Mouse (Mus musculus) lung, embryonic 14.5 days (tissue): ENCODE measurements around the gene Setdb2. TPM values are rescaled to one million over a fixed set of nuclear protein-coding genes. Genes with fewer than 3 reads are reported as not detected.

Experiments used
- ATAC-seq: fragments of 200-750 bp; cut with Nextera tagmentation; 2 replicates; pipeline ENCODE4 v1.8.0; 2017; ENCODE audit warnings: mild to moderate bottlenecking, moderate TSS enrichment, moderate library complexity; ENCODE audit not compliant: insufficient read depth
- DNase-seq: peaks from one replicate; pipeline ENCODE4 v3.0.0-alpha.2; 2015
- H3K27ac ChIP-seq: fragments of 300-500 bp; sonication (generic); 2 replicates; pipeline ENCODE4 v1.5.1; 2014; ENCODE audit warnings: low read depth, mild to moderate bottlenecking, moderate library complexity
- H3K27me3 ChIP-seq: fragments of 300-500 bp; sonication (generic); 2 replicates; pipeline ENCODE4 v1.6.1; 2014; ENCODE audit warnings: low read length, control low read depth; ENCODE audit not compliant: insufficient read depth
- H3K36me3 ChIP-seq: fragments of 300-500 bp; sonication (generic); 2 replicates; pipeline ENCODE4 v1.6.1; 2014; ENCODE audit warnings: control low read depth; ENCODE audit not compliant: insufficient read depth
- H3K4me1 ChIP-seq: fragments of 300-500 bp; sonication (generic); 2 replicates; pipeline ENCODE4 v1.6.1; 2014; ENCODE audit warnings: antibody characterized with exemption, control low read depth; ENCODE audit not compliant: insufficient read depth
- H3K4me2 ChIP-seq: fragments of 300-500 bp; sonication (generic); 2 replicates; pipeline ENCODE4 v1.6.1; 2014; ENCODE audit warnings: mild to moderate bottlenecking
- H3K4me3 ChIP-seq: fragments of 300-500 bp; sonication (generic); 2 replicates; pipeline ENCODE4 v1.5.1; 2014; ENCODE audit warnings: low read depth, low read length
- H3K9ac ChIP-seq: fragments of 300-500 bp; sonication (generic); 2 replicates; pipeline ENCODE4 v1.6.1; 2014
- H3K9me3 ChIP-seq: fragments of 300-500 bp; sonication (generic); 2 replicates; pipeline ENCODE4 v1.6.1; 2016; ENCODE audit warnings: low read depth, low read length, control low read depth
- CTCF ChIP-seq: IDR thresholded peaks from 2 replicates; pipeline ENCODE4 v1.5.1; 2016; ENCODE audit warnings: antibody characterized with exemption, low read depth
- WGBS: fragments of 180-500 bp; shearing (Covaris S2); extraction: QIAGEN DNeasy Blood & Tissue Kit; methylation state at CpG from one replicate; pipeline ENCODE4 v1.1.7; 2014; 5-methylcytosine and 5-hydroxymethylcytosine counted together
- polyA plus RNA-seq: library from polyadenylated mRNA; unstranded; fragments of >200 nt; fragmentation: Nextera tagmentation; extraction: Ambion mirVana; gene quantifications from 2 replicates; pipeline ENCODE4 v1.2.1, GENCODE M21; 2014

Setdb2 gene
- polyA plus RNA-seq, 1 experiment from 2014 or later: 14.9 TPM

- Histone ChIP-seq H3K4me3 (no peak overlapping the region), H3K4me2 (no peak overlapping the region), H3K27ac (no peak overlapping the region), H3K27me3 (no peaks in the 10 kb centered on the region), H3K36me3 (no peaks in the 10 kb centered on the region), H3K4me1 (no peaks in the 10 kb centered on the region), H3K9me3 (0 out of 2 replicates have a peak, but pooled peaks cover 3% of the 10 kb centered on the region), H3K9ac (no peak overlapping the region)
- 91% methylated on average over 25 of the region's 25 CpGs for WGBS
- DNase-seq: no peak
- no peak for ATAC-seq
- TF ChIP-seq CTCF: no peak
Observed at GRCm38 (mm10) chr14:59370348-59371068, 70.2 kb downstream of the Setdb2 start.

GRCm38 (mm10) chr14:59366386-59367105, 74.1 kb downstream of the Setdb2 start:
- ATAC-seq (no peak), DNase-seq (no peak)
- H3K4me1 ChIP-seq: no peaks in the 10 kb centered on the region
- H3K4me2 ChIP-seq: no peak overlapping the region
- 0 out of 2 replicates have a peak, but pooled peaks cover 3% of the 10 kb centered on the region for H3K9me3 ChIP-seq
- no peak for TF ChIP-seq CTCF
- no peaks in the 10 kb centered on the region for H3K27me3 ChIP-seq
- 71% methylated on average over 8 of the region's 8 CpGs for WGBS
- H3K9ac ChIP-seq: no peak overlapping the region
- H3K27ac ChIP-seq: no peak overlapping the region
- H3K36me3 ChIP-seq: no peaks in the 10 kb centered on the region
- no peak overlapping the region for H3K4me3 ChIP-seq

GRCm38 (mm10) chr14:59365244-59365644, 75.4 kb downstream of the Setdb2 start, which contains the start of gene Phf11d:
Phf11d (minus strand) TSS chr14:59365470.
- Histone ChIP-seq H3K27me3 (no peaks in the 10 kb centered on the region), H3K4me2 (no peak within 1 kb of the TSS), H3K4me3 (no peak within 1 kb of the TSS), H3K9ac (no peak within 1 kb of the TSS), H3K4me1 (no peaks in the 10 kb centered on the region), H3K9me3 (no peaks in the 10 kb centered on the region), H3K27ac (no peak within 1 kb of the TSS), H3K36me3 (no peaks in the 10 kb centered on the region)
- TF ChIP-seq CTCF: no peak
- ATAC-seq (no peak), DNase-seq (peak; percentile 51)
- WGBS: 71% methylated on average over 6 of the region's 6 CpGs

Other genes starting within 250 kb of the Setdb2 start
- gene Rcbtb1, start 239.7 kb downstream of the Setdb2 start, polyA plus RNA-seq: 69.3 and 84.5 TPM in 2 replicates
- gene Gm6904, start 180.7 kb downstream of the Setdb2 start, polyA plus RNA-seq: 0.22 TPM in 1 of 2 replicates, not detected in the other
- gene Phf11a, start 143.4 kb downstream of the Setdb2 start, polyA plus RNA-seq: 0.27 TPM in 1 of 2 replicates, not detected in the other
- gene Phf11b, start 99.5 kb downstream of the Setdb2 start, polyA plus RNA-seq: 0.53 and 0.84 TPM in 2 replicates
- gene Phf11d, start 75.4 kb downstream of the Setdb2 start, polyA plus RNA-seq: 0.50 and 1.0 TPM in 2 replicates
- gene Phf11c, start 45.5 kb downstream of the Setdb2 start, polyA plus RNA-seq: 1.1 TPM in 2 replicates
- 44.6 and 44.8 TPM in 2 replicates for gene Cab39l, start 88 bp upstream of the Setdb2 start, polyA plus RNA-seq
- 32.5 and 36.2 TPM in 2 replicates for gene Cdadc1, start 157.1 kb upstream of the Setdb2 start, polyA plus RNA-seq
- 18.7 and 21.7 TPM in 2 replicates for gene Shisa2, start 184.4 kb upstream of the Setdb2 start, polyA plus RNA-seq